Mouse (Mus musculus) left cerebral cortex, adult 9 months (tissue): ENCODE measurements at regions not wholly inside any gene's neighbourhood (a gene's known extent, or its start where the extent isn't known, plus 50 kb on each side); places are given as distances from the start of the nearest gene placed in this dataset.
"Not testable (repeated sequence)": the region's sequence is repeated elsewhere in the genome, so short reads cannot be mapped to it uniquely, and the experiment has no call there.

Source experiments
- DNase-seq, 2 experiments: peaks; one replicate each; pipeline ENCODE4 v3.0.0; 2022; ENCODE audit warnings: low spot score in 2 of 2

DNA sequence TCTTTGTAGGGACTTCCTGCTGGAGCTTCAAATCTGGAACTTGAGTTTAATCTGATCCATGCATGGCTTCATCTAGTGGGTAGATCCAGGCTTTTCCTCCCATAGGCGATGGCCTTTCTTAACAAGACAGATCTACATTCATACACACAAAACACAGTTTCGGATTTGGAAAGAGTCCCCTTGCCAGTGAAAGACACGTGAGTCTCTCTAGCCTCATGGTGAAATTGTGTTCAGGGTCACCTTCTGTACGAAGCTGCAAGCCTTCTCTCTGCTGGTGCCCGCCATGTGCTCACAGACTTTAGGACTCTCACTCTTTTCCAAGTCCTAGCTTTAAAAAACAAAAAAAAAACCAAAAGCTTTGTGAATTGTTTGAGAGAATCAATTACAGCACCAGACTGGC, 51.4 kb upstream of the Dlx2 start:
- no peak for DNase-seq

DNA sequence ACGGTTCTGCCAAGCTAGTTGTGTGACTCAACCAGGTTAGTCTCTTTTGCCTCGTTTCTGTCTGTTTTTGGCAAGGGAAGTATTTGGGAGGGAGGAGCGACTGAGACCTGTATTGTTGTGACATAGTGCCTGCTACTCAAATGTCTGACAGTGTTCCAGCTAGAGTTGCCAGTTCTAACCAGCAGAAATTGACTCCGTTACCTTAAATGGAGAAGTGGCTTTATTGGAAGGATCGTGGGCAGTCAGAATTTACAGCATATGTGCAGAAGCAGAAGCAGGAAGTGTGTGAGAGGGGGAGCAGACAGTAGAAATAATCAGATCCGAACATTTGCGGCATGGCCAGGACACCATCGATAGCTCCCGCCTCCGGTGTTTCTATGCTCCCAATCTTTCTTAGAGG, 51.8 kb upstream of the Dlx2 start:
- peak in 1 of 2 experiments; percentile 44 for DNase-seq

DNA sequence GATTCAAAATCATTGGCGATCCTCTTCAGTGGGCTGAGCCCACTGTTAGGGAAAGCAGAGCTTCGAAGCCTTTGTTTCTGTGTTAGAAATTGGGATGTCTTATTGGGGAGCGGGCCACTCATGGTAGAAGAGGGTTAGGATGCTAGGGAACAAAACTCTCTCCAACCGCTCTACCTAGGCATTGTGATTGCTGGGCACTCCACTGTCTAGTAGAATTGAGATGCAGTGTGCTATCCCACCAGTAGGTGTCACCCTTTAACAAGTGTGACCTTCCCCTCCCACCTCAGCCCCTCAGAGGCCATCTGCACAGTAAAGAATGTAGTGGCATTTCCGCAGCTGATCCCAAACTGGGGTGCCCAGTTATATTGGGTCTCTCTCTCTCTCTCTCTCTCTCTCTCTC, 52.2 kb upstream of the Dlx2 start:
- DNase-seq, result peak; percentile 42 to 88

DNA sequence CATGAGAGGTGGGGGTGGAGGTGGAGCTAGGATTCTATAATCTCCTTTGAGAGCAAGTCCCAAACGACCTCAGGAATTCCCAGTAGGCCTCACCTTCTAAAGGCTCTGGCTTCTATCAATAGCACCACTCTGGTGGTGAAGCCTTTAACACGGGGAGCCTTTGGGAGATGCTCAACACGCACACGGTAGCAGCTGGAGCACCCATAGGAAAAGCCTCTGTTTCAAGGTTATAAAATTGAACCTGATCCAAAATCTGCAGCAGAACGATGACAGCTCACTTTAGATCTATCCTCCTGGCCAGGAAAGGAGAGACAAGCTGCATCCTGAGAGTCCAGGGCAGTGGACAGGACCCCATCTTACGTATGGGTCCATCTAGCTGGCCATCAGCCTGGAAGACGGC, 53.7 kb upstream of the Dlx2 start:
- DNase-seq, result no peak

DNA sequence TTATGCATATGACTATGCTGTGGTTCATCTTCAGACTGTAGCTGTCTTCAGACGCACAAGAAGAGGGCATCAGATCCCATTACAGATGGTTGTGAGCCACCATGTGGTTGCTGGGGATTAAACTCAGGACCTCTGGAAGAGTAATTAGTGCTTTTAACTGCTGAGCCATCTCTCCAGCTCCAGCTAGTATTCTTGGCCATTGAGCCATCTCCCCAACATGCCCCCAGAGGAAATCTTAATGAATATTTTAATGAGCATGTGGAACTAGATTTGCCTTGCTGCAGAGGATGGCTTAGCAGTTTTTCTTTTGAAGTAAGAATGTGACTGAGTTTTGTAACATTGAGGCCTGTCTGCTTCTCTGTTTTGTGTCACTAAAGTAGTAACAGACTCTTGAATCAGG, 54.4 kb upstream of the Dlx2 start:
- DNase-seq, result no peak

DNA sequence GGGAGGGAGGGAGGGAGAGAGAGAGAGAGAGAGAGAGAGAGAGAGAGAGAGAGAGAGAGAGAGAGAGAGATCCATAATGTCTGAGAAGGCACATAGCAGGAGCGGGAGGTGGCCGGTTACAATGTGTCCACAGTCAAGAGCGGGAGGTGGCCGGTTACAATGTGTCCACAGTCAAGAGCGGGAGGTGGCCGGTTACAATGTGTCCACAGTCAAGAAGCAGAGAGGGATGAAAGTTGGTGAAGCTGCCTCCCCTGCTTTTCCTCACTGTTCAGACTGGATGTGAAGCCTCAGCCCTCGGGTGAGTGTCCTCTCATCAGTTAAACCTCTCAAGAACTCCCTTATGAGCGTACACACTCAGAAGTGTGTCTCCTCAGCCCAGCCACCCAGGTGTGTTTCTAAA, 57.2 kb upstream of the Dlx2 start:
- DNase-seq, result not testable (repeated sequence)

DNA sequence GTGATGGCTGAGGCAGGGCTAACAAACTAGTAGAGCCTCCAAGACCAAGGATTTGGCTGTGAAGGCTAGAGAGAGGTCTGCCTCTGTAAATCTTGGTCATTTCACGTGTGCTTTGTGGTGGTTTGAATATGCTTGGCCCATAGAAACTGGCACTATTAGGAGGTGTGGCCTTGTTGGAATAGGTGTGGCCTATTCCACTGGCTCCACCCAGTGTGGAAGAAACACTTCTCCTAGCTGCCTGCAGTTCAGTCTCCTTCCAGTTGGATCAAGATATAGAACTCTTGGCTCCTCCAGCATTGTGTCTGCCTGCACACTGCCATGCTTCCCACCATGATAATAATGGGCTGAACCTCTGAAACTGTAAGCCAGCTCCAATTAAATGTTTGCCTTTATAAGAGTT, 59.1 kb upstream of the Dlx2 start:
- no peak for DNase-seq

DNA sequence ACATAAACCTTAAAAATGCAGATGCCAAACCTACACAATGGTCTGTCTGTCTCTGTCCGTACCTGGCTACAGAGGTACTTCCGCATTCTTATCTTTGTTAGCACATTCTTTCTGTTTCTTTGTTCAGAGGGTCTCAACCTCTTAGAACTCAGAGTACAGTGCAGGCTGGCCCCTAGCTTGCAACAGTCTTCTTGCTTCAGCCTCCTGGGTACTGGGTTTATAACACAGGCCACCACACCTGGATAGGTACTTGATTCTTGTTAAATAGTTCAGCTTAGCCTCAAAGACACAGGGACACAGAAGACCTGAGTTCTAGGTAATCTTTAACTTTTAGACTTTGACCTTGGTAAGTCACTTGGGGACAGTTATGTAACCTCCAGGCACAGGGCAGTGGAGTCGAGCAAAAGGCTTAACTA, 60.5 kb upstream of the Dlx2 start:
- no peak for DNase-seq

DNA sequence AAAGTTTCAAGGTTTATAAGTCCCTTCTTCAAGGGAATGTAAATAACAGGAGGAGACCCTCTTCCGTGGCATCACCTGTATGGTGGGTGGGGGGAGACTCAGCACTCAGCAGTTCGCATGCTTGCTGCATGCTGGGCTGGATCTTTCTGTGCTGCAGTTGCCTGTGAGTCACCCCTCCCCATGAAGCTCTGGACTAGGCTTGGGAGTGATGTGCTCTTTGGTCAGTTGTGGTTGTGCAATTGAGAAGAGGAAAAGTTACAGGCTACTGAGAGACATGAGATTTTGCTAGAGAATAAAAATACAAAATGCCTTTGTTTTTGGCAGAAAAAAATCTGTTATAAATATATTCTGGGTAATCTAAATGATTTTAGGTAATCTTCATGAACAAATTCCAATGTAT, 66.7 kb upstream of the Dlx2 start:
- no peak for DNase-seq

DNA sequence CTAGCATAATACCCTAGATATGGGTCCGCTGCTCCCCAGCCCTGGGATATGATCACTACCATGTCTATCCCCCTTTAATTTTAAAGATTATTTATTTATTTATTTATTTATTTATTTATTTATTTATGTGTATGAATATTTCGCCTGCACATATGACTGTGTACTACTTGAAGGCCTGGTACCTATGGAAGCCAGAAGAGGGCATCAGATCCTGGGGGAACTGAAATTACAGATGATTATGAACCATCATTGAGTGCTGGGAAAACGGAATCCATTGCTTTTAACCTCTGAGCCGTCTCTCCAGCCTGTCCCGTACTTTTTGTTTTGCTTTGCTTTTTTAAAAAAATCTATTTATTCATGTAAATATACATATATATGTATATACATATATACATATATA, 70.0 kb upstream of the Dlx2 start:
- DNase-seq, result no peak

DNA sequence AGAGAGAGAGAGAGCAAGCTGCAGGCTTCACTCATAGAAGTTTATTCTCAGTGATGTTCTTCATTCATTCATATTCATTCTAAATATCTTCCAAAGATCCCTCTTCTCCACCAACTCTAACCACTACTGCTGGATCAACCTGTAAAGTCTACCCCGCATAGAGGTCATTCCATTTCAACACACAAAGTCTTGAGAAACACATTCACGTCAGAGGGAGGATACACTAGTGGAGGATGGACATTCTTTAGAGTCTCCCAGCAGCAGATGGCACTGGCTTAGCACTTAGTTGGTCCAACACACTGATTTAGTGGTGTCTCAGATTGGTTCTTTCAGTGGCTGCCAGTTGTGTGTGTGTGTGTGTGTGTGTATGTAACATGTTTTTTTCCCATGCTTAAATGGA, 74.9 kb upstream of the Dlx2 start:
- no peak for DNase-seq

DNA sequence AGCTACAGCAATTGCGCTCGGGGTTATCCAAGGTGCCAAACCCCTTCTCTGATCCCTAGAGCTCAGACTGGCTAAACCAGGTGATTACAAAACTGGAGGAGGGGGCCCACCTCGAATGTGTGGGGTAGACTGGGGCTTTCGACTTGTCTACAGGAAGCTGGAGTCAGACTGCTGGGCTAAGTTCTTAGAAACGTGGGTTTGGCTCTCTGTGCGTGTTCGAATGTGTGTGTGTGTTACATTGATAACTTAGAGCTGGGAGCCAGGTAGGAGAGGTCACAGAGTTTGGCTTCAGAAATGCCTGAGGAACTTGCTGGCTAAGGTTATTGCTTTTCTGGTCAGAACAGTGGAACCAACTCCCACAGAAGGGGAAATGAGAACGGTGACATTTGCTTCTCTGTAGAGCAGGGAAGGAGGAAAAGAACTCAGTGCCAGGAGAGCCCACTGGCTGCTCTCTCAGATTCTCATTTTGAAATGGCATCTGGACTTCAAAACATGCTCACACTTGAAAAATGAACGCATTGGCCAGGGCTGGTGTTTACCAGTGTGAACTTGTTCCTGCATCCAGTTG, 76.1 kb upstream of the Dlx2 start:
- DNase-seq, result no peak

DNA sequence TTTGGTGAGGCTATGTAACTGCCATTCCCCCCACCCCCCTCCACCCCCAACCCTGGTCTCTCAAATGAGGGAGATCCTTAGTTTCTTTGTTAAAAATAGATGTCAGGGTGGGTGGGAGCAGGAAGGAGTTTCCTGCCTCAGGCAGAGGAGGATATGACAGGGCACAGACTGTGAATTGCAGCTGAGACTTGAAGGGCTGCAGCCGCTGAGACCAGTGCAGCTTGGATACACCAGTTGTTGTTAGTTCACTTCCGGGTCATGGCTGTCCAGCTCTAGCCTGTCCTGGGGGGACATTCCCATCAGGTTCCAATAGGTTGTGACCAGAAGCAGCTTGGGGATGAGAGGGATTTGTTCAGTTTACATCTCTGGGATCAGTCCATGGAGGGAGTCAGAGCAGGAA, 76.6 kb upstream of the Dlx2 start:
- DNase-seq, result no peak

DNA sequence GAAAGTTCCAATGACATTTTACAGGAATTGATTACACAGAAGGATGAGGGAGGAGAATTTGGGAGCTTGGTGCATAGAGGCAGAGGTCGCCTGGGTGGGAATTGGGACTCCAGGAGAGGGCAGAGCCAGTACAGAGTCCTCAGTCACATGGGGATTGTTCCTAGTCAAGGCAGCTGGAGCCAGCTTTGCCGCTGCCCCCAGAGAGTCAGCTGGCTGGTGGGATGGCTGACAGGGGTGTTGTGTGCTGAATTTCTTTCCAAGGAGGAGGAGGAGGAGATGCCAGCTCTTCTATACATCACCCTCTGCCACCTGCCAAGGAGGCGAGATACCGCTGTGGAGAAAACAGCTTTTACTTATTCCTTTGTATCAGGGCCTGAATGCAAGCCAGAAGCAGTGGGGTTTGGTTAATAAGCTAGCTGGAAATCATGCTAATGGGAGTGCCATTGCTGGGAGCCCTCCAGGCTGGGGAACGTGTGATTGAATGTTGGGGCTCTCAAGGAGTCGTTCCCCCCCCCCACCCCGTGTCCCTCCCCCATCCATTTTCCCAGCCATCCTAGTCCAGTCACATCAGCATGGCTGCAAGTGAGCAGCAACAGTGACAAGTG, 78.8 kb upstream of the Dlx2 start:
- peak; percentile 62 to 72 for DNase-seq

DNA sequence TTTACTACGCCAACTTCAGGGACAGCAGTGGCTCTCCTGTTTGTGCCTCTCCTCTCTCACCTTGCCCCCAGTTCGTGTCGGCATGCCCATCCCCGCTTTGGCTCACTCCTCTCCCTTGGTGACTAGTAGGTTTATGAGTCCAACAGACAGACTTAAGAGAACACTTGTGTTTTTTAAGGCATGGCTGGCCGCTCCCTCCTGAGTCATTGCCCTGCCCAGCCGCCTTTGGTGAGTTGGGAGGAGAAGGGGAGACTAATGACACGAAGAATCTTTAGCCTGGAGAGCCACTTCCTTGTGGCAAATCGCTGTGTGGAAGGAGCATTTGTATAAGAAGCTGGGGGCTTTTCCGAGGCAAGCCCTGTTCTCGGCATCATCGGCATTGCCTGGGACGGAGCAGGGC, 79.8 kb upstream of the Dlx2 start:
- no peak for DNase-seq

DNA sequence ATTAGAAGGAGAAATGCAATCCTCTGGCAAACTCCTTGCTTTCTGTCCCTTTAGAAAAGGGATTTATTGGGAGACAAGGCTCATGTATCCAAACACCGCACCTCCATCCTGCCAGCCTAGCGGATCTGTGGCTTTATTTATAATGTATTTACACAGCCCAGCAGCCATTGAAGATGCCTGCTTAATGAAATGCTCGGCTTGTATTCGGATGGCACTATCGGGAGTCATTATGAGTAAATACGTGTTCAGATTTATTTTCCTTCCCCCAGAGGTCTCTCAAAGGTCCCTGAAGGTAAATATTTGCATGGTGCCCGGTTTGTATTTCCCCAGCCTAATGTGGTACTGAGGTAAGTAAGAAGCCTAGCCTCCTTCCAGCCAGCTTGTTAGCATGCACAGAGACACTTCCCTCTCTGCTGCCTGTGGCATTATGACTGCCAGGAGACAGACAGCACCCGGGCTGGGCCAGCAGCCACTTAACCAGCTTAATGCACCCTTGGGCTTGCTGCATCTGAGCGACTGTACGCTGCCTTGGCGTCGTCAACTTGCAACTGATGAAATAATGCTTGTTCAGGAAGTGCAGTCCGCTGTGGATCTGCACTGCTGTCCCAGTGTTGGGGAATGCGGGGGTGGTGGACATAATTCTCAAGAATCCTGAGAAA, 80.7 kb upstream of the Dlx2 start:
- peak in 1 of 2 experiments; percentile 50 for DNase-seq

DNA sequence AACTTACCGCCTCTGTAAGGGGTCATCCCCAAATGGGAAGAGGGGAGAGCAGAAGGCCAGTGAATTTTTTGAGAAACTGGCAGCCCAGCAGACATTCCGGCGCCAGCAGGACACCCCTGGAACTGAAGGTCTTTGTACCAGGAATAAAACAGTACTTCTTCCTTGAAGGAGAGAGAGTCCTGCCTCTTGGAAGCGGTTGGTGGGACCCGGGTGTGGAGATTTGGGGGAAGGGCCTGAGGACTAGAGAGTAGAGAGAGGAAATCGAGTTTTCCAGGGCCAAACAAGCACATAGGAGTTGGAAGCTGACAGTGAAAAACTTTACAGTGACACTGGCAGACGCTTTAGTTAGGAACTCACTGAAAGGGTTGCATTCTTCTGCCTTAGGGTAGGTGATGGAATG, 82.3 kb upstream of the Dlx2 start:
- DNase-seq, result no peak

DNA sequence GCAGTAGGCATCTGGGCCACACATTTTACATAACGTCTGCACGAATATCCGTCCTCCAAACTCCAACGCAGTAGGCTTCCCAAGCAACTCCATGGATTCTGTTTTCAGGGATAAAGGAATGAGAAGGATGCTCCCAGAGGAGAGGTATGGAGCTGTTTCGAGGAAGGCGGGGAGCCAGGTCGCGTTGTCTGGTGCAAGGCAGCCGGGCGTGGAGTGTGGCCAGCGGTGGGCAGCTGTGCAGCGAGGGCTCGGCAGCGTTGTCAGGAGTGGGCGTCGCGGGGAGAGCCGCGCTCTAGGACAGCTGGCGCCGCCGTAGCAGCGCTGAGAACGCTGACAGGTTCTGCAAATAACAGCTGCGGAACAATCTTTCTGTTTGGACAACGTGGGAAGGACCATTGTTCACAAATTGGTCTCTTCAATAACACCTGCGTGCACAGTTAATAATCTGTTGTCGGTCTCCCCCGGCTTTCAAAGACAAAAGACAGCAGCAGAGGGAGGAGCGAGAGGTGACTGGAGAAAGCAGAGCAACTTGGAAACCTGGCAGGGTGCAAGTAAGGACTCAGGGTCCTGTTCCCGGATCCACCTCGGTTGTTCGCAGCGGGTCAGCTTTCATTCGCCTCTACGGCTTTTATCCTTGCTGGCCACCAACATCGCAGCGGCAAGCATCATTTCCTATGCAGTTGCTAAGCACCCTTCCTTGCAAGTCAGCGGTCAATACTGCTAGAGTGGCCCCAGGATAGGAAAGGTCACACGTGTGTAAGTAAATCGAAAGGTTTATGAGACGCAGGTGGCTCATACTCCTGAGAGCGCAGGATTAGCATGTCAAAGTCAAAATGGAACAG, 83.0 kb upstream of the Dlx2 start:
- peak in 1 of 2 experiments; percentile 65 for DNase-seq

DNA sequence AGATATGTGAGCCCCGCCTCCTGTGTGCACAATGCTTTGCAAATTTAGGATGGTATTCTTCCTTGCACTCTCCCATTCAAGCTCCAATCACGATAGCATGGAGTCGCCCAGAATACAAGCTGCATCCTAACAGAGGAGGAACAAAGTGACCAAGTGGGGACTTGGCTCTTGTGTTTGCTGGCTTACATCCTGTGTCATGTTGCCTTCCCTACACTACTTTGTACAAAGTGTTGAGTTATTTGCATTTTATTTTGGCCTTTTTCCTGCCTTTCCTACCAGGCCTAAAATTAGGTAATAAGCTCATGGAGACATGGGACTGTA, 83.5 kb upstream of the Dlx2 start:
- DNase-seq, result peak in 1 of 2 experiments; percentile 31

DNA sequence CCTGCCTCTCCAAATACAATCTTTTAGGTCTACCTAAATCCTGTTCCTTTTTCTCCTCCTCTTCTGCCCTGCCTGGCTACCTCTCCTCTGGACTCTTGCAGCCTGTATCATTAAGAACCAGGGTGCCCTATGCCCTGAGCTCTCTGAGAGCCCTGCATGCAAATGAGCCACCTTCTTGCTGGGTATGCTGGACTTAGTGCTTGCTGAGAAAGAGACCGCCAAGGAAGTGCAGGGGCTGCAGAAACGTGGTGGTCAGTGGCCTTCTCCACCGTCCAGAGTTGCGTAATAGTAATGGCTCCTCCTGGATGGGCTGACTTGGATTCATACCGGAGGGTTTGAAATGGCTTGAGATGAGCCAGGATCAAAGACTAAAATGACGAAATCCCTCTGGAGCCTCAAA, 86.9 kb upstream of the Dlx2 start:
- DNase-seq, result no peak

DNA sequence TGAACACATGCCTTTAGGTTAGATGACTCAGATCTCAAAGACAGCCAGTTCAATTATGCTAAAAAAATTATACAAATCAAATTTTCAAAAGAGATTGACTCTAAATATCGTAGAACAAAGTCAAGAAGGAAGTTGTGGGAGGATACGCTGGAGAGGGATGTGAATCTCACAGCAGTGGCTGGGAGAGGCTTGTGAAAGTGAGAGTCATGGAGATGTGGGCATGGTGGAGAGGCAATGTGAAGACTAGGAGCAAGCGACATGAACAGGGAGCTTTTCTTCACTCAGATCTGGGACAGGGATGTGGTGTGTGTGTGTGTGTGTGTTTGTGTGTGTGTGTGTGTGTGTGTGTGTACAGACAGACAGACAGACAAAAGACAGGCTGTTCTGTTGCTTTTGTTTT, 87.9 kb upstream of the Dlx2 start:
- no peak for DNase-seq

DNA sequence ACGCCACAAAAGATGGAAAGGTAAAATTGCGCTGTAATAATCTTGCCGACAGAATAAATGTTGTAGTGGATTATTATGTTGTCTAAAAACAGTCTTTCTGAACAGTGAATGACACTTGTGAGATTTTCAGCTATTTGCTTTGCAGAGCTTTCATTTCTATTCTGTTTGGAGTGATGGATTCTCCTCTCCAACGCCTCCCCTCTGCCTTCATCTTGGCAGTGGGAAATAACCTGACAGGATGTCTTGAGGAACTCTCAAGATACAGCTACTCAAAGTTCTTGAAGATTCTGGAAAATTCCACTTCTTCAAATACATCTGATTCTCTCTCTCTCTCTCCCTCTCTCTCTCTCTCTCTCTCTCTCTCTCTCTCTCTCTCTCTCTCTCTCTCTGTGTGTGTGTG, 89.6 kb upstream of the Dlx2 start:
- no peak for DNase-seq

DNA sequence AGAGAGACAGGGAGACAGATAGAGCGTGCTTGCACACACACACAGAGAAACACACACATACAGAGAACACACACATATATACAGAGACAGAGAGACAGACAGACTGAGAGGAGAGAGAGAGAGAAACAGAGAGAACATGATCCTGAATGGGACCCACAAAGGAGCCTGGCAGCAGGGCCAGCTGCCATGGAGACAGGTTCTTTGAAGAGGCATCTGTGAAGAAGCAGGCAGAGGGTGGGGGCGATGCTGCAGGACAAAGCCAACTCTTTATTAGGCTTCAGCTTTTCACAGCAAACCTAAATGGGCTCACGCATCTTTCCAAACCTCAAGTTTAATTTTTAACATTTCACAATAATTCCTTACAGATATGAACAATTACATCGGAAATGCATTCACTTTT, 90.0 kb upstream of the Dlx2 start:
- DNase-seq, result no peak
